Mouse (Mus musculus): ENCODE measurements around the gene Cyp1a2.
"Not testable (repeated sequence)": the region's sequence is repeated elsewhere in the genome, so short reads cannot be mapped to it uniquely, and the experiment has no call there.

The Cyp1a2 gene

DNA sequence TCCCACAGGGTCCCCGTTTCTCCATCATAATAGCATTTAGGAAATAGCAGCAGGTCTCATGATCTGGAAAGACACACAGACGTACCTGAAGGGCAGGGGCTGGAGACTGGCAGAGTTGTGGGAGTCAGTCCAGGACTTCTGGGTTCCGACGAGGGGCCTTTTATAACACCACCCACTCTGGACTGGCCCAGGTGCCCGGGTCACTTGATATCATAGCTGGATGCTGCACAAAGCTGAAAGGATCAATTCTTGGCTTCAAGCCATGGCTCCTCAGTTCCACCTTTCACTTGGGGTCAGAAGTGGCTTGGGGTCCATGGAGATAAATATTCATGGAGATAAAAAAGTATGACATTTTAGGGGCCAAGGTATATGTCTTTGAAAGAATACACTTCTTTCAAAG is at the start of gene Cyp1a2:
Gene Cyp1a2 (minus strand): TSS at position 184 of the 400 bp plus-strand sequence.
- no peak for DNase-seq (ENCODE audit: low spot score in 2 of 2)

DNA sequence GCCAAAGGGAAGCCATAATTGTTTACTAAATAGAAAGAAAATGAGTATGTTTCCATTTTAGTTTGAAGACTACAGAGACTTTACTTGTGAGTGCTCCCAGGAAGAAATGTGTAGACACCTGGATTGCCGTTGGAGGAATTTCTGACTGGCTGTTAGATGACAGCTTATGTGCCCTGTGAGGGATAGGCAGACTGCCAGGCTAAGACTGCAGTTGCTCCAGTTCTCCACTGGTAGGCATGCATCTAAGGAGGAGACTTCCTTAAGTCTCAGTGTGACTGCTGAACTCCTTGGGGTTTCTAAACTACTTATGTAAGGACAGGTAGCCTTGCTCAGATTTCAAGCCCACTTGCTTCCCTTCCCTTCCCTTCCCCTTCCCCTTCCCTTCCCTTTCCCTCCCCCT is 44.8 kb upstream of the Cyp1a2 start:
- no peak for DNase-seq (ENCODE audit: low spot score in 2 of 2)

DNA sequence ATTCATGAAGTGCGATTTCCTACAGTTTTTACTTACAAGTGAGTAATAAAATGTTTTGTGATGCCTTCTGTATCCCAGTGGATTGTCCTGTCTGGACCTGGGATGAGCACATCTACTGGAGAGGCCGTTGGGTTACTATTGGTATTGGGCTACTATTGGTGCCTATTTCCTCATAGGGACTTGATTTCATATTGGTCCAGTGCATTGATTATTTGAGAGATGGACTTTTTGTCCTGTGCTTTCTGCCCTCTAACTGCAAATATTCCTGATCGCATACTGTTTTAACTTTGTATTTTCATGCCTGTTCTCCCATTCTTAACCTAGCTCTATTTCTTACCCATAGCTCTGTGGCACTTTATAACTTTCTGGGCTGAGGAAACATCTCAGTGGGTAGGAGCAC is 41.2 kb upstream of the Cyp1a2 start:
- DNase-seq (ENCODE audit: low spot score in 2 of 2), result no peak

DNA sequence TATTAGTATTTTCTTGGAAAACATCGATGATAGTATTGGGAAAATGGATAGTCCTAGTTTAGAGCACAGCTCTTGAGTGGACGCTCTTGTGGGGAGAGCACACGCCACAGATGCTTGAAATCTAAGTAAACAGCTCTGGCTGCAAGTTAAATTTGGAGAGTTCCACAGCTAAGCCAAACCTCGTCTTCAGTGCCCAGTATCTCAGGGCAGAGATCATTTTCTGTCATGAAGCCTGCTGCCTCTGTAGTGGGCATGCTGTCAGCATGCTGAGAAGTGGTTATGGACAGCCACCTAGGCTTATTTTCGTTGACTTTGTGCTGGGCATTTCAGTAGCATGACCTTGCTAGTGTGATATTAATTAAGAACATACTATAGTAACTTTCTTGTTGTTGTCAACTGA is 40.3 kb upstream of the Cyp1a2 start:
- peak in 1 of 2 experiments; percentile 6 for DNase-seq (ENCODE audit: low spot score in 2 of 2)

DNA sequence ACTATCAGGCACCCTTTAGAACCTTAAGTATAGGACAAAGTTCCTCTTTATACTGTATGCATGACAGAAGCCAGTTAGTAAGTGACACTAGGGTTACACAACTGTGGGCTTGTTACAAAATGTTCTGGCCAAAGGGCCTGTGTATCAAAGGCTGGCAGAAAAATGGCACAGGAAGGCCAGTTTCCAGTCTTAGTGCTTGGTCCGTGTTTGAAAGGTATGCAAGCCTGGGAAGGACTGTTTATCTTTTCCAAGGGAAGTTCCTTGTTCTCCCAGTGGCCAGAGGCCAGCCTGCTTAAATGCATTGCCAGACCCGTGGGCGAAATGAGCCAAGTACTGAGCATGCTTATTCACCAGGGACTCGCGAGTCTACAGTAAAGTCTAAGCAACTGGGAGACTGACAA is 39.8 kb upstream of the Cyp1a2 start:
- peak; percentile 87 to 91 for DNase-seq (ENCODE audit: low spot score in 2 of 2)

DNA sequence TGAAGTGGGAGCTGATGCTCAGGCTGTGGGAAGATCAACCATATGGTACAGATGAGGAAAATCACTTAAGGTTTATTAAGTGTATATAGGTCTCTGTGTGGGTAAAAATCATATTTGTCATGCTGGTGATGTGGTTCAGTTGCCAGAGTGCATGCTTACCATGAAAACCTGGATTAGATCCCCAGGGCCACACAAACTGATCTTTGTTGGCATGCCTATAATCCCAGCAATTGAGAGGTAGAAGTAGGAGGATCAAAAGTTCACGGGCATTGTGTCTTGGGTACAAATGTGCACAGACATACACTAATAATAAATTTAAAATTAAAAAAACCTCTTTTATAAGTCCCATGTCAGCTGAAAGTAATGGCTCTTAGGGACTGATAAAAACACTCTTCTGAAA is 38.9 kb upstream of the Cyp1a2 start:
- no peak for DNase-seq (ENCODE audit: low spot score in 2 of 2)

DNA sequence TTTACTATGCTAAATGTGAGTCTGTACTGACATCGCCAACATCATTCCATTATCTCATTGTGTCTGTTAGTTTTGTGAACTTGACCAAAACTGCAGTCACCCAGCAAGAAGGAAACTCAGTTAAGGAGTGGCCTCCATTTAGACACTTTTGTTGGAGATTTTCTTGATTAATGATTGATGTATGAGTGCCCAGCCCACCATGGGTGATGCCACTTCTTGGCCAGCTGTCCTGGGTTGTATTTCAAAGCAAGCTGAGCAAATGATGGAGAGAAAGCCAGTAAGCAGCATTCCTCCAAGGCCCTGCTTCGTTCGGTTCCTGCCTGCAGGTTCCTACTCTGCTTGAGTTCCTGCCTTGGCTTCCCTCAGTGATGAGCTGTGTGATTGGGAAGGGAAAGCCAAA is 37.2 kb upstream of the Cyp1a2 start:
- no peak for DNase-seq (ENCODE audit: low spot score in 2 of 2)

DNA sequence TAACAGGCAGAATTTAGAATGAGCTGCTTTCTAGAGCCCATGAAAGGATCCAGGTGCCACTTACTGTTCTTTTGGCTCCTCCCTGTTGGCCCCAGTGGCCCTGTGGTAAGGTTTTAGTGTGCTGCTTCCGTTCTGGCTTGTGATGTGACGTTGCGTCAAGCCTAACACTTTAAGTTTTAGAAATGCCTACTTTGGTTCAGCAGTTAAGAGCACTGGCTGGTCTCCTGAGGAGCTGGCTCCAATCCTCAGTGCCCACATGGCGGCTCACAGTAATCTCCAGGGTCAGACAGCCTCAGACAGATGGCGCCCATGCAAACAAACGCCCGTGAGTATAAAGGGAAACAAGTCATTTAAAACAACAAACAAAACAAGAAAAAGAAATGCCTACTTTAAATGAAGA is 34.9 kb upstream of the Cyp1a2 start:
- no peak for DNase-seq (ENCODE audit: low spot score in 2 of 2)

DNA sequence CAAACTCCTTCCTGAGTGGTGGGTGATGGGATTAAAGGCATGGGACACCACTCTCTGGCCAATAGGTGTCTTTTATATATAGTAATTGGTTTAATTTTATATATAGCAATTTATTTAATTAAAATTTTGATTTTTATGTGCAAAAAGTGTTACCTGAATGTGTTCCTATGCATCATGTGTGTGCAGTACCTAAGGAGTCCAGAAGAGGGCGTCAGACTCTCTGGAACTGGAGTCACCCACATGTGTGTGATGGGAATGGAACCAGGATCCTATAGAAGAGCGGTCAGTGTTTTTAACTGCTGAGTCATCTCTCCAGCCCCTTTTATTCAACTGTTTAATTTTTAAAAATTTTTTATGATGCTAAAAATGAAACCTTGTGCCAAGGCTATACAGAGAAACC is 28.7 kb upstream of the Cyp1a2 start:
- DNase-seq (ENCODE audit: low spot score in 2 of 2), result no peak

DNA sequence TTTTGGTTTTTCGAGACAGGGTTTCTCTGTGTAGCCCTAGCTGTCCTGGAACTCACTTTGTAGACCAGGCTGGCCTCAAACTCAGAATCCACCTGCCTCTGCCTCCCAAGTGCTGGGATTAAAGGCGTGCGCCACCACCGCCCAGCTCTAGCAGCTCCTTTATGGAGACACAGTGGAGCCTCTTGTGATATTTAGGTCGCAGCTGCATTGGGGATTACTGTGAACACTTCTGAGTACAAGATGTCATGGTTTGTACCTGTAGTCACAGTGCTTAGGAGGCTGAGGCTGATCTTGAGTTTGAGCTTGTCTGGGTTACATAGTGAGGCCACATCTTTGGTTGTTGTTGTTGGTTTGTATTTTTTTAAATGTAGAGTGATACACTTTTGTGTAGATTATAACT is 26.7 kb upstream of the Cyp1a2 start:
- DNase-seq (ENCODE audit: low spot score in 2 of 2), result not testable (repeated sequence)

DNA sequence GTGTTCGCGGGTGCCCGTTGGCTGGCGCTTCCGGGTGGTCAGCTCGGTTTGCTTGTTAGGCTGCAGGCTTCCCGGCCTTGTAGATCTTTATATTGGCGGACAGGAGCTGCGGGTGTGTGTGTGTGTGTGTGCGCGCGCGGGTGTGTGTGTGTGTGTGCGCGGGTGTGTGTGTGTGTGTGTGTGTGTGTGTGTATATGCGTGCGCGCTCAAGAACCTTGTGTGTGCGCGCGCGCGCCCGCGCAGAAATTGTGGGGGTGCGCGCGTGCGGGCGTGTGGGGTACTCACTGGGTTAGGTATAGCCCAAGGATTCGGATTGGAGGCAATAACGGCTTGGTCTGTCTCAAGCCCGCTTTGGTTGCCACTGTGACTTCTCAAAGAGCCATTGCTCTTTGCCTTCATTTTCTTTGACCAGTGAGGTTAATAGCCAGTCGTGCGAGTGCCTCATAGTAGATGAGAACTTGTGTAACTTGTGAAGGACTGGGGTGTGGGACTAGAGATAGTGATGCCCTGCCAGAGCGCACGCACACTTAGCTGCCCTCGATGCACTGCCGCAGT is 25.3 kb upstream of the Cyp1a2 start:
- peak; percentile 15 to 18 for DNase-seq (ENCODE audit: low spot score in 2 of 2)

DNA sequence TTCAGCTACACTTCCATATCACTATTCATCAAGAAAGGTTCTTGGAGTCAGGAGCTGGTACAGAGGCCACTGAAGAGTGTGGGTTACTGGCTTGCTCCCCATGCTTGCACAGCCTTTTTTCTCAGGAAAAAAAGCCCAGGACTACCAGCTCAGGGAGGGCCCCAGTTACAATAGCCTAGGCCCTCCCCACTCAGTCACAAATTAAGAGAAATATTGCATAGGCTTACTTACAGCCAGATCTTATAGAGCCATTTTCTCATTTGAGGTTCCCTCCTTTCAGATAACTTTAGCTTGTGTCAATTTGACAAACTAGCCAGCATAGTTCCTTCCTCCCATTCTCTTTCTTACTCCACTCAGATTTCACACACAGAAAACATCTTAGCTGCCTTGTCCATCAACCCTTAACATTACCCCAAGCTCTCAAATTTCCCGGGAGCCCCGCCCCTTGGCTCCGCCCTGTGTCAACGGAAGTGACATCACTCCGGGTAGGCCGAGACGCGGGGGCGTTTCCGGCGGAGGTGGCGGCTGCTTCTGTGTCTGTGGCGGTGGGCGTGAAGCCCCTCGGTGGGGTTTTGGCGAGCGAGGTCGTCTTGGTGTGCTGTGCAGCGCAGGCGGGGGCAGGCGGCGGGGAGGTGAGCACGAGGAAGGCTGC is 24.7 kb upstream of the Cyp1a2 start, which contains the start of gene Edc3:
Gene Edc3 (plus strand): TSS at position 473 of the 652 bp plus-strand sequence.
- peak; percentile 83 to 88 for DNase-seq (ENCODE audit: low spot score in 2 of 2)

DNA sequence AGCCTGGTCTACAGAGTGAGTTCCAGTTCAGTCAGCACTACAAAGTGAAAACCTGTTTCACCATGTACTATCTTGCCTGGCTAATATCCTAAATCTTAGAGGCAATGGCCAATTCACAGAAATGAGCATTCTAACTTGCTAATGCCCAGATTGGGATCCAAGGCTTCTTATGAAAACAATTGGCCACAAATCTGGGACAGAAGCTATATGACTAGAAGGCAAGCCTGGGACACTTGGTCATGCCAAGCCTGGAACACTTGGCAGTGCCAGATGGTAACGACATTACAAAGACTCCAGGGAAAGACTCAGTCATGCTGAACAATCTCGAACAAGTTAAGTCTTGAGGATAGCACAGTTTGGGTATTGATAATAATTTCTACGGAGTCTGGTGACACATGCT is 23.0 kb upstream of the Cyp1a2 start:
- DNase-seq (ENCODE audit: low spot score in 2 of 2), result no peak

DNA sequence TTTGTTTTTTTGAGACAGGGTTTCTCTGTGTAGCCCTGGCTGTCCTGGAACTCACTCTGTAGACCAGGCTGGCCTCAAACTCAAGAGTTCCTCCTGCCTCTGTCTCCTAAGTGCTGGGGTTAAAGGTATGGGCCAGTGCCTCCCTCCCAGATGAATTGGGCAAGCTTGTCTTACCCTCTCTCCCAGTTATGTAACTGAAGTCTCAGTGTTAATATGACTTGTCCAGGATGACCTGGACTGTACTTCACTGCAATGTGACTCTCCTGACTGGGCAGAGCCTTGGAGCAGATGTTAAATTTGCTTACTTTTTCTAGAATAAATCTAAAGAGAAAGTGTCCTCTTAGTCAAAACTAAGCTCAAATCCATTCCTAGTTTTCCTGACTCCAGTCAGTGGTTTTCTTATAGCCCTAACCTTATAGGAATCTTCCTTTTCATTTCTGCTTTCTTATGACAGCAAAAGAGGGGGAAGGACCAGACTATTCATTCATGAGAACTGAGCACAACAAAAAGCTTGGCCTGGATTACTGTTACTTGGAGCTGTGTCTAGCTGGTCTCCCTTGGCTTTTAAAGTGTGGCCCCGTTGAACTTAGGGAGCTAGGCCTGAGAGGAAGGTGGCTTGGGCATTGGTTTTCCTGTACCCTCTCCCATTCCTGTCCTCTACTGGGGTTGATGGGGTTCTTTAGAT is 15.1 kb upstream of the Cyp1a2 start:
- DNase-seq (ENCODE audit: low spot score in 2 of 2), result no peak

DNA sequence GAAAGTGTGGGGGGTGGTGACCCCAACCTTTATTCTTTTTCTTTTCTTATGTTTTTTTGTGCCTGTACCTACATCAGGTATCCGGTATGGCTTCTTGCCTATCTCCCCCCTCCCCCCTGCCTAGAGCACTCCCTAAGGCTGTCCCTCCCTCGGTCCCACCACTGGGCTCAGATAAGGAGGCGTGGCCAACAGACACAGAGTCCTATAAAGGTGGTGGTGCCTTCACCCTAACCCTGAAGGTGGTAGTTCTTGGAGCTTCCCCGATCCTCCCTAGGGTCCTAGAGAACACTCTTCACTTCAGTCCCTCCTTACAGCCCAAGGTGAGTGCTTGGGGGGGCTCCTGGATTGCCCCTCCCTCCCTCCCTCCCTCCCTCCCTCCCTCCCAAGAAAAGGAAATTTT is 13.9 kb upstream of the Cyp1a2 start:
- DNase-seq (ENCODE audit: low spot score in 2 of 2), result no peak

DNA sequence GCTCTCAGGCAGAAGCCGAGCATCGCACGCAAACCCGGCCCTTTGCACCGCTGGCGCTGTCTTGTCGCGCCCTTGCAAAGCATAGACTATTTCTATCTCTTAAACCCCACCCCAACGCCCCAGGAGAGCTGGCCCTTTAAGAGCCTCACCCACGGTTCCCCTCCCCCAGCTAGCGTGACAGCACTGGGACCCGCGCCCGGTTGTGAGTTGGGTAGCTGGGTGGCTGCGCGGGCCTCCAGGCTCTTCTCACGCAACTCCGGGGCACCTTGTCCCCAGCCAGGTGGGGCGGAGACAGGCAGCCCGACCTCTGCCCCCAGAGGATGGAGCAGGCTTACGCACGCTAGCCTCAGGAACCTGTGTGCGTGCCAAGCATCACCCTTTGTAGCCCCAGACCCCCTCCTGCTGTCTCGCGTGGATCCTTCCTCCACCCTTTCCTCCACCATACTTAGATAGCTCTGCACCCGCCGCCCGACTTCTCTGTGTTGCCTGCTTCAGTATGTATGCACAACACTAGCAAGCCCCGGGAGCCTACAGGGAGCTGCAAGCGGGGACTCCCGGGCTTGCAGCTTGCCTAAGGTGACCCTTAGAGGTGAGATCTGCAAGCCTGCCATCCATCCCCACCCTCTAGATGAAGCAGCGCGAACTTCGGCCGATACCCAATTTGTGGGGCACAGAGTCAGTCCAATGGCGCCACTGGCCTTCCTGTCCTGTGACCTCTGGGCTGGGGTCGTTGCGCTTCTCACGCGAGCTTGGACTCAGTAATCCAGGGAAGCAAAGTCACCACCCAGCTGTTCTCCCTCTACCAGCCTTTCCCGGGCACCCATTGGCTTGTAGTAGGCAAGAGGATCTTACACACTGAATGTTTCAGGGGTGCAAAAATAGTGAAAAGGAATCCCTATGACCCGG is 13.1 kb upstream of the Cyp1a2 start:
- peak; percentile 12 to 22 for DNase-seq (ENCODE audit: low spot score in 2 of 2)

DNA sequence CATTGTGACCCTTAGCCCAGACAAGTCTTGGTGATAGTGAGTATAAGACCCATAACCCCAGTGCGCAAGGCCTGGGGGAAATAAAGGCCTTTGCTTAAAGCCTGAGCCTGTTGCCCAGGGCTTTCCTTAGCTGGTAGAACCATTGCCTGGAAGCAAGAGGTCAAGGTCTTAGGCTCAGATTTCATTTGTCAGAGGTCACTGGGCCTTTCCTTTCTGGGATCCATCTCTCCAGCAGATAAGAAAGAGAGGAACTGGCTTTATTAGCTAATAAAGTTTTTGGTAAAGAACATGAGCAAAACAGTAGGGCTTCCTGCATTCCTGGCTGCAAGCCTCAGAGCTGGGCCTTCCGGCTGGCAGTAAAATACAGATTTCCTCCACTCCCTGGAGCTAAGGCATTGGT is 10.6 kb upstream of the Cyp1a2 start:
- peak in 1 of 2 experiments; percentile 23 for DNase-seq (ENCODE audit: low spot score in 2 of 2)

DNA sequence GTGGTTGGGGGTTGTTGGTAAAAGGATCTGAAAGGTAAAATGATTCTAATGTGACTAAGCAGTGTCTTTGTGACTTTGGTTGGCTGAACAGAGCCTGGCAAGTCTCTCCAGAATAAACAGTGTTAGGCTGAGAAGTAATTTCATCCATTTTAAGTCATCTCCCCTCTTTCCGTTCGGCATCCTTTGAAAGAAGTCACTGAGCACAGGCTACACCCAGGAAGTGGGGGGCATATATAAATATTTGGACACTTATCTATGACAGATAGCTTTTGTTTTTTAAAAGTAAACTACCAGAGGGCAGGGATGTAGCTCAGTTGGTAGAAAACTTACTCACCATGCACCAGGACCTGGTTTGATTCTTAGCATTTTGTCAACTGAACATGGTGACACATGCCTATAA is 5.1 kb upstream of the Cyp1a2 start:
- DNase-seq (ENCODE audit: low spot score in 2 of 2), result no peak

DNA sequence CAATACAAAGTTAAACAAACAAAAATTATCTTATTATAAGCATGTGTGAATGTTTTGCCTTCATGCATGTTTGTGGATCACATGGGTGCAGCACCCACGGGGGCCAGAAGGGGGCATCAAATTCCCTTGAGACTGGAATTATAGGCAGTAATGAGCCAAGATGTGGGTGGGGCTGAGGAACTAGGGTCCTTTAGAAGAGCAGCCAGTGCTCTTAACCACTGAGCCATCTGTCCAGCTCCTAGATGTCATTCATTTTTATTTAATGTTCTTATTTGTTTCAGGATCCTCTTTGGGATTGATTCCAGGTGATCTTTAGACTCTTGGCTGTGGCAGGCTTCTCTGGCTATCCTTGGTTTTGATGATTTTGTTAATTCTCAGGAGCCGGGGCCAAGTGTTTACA is 4.7 kb upstream of the Cyp1a2 start:
- DNase-seq (ENCODE audit: low spot score in 2 of 2), result no peak

DNA sequence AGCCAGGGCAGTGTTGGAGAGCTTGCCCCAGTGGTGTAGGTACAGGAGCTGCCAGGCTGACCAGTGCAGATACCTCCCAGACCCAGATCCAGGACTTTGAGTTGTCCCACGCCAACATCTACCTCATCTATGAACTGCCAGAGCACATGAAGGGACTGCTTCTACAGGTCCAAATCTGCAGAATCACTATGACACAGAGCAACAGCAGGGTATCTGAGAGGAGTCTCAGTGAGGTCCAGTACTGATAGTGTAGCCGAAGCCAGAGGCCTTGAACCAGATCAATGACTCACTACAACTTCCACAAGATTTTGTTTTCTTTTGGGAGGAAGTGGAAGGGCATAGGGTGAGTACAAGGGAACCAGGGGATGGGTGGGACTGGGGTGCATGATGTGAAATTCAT is 4.2 kb upstream of the Cyp1a2 start, which contains the start of gene Cyp1a1:
Gene Cyp1a1 (plus strand): TSS at position 178 of the 400 bp plus-strand sequence.
- DNase-seq (ENCODE audit: low spot score in 2 of 2), result no peak

DNA sequence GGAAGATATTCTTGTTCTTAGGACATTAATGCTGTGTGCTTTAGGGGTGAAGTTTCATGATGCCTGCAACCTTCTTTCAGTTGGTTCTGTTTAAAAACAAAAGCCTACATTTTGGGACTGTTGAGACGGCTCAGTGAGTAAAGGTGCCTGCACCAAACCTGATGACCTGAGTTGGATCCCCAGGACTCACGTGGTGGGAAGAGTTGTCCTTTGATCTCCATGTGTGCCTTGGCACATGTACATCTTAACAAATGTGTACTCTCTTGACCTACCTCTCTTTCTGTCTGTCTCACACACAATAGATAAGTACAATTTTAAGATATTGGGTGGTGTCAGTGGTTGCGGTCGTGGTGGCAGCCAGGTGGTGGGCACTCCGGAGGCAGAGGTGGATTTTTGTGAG is 2.5 kb upstream of the Cyp1a2 start:
- DNase-seq (ENCODE audit: low spot score in 2 of 2), result no peak

DNA sequence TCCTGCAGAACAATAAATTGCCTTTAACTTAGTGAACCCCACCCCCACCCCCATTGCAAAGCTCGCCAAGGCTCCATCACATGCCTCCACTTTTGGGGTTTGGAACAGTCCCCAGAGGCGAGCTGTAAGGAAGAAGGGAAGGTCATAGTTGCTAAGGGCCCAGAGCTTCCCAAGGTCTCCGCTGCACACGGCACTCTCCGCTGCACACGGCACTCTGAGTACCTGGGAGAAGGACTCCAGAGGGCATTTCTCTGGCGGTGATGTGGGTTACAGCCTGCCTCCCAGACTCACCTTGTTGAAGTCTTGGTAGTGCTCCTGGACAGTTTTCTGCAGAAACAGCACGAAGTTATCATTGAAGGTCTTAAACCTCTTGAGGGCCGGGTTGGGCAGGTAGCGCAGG is 2.1 kb downstream of the Cyp1a2 start:
- DNase-seq (ENCODE audit: low spot score in 2 of 2), result no peak
